Mouse (Mus musculus) subcutaneous adipose tissue, adult 2 months (tissue): ENCODE measurements around the gene Unkl. TPM values are rescaled to one million over a fixed set of nuclear protein-coding genes. Genes with fewer than 3 reads are reported as not detected.

Experiments used
- polyA plus RNA-seq: library from polyadenylated mRNA; depleted of rRNA; stranded (reverse); fragments of >200 nt; gene quantifications from 2 replicates; pipeline ENCODE4 v1.2.3, GENCODE M21; 2012; ENCODE audit warnings: low replicate concordance; rRNA removed

The Unkl gene
- polyA plus RNA-seq, result 12.5 and 21.7 TPM in 2 replicates

DNA sequence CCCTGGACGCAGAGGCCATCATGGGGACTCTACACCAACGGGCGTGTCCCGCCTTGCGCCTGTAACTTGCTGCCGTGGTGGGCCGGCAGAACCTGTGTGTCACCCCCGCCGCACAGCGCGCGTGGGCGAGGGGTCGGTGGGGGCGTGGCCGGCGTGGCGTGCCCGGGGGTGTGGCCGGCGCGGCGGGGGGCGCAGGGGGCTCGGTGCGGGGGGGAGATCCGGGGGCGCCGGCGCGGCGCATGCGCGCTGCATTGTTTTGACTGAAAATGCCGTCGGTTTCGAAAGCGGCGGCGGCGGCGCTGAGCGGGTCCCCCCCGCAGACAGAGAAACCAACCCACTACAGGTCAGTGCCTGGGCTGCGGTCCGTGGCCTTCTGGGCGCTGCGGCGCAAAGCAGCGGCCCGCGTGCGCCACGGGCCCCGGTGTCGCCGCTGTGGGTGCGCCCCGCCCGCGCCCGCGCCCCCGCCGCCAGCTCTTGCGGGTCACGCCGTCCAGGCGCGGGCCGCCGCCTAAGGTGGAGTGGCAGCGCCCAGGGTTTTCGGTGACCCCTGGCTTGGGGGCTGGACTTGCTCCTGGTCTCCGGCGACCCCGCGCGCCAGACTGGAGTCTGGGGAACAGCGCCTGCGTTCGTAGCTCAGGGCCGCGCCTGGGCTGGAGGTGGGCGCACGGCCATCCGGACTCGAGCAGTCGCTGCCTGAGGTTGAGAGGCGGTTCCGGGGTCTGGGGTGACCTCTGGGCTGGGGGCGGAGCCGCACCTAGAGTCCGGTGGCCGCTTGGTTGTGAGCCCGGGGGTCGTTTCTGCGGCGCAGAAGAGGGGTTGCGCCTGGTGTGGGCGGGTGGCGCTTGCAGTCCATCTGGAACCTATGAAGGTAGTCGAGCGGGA, at the start of gene Unkl:
TSS of gene Unkl (plus strand) at position 248 of the 882 bp plus-strand sequence.

DNA sequence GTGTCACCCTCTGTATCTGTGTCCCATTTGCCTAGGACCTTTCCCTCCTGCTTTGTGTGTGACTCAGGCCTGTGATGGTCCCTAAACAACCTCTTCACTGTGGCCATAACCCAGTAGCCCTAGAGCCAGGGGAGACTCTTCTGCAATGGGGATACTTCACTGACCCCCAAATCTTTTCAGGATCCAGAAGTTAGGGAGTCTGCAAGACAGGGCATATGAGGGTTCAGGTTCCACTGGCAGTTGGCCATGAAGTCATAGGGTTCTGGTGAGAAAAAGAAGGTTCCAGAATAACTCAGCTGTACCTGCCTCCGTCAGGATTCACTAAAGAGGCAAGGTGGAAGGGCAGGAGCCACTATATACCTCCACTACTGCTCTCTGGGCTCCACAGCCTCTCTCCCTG, 26.0 kb upstream of the Unkl start, which contains the start of gene Ccdc154:
TSS of gene Ccdc154 (plus strand) at position 301 of the 400 bp plus-strand sequence.

DNA sequence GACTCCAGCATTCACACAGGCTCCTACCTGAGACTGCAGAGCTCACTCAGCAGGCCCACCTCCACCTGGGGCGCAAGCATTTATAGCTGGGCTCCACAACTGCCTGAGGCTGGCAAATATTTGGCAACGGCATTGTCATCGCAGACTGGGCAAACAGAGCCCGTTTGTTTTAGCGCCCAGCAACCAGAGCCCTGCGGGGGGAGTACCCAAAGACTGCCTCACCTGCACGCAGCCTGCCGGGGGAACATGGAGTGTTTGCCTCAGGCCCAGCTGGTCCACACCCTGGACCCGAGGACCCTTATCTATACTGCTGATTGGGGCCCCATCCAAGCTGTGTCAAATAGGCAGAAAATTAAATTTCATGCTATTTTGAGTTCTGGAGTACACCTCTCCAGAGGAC, 12.8 kb upstream of the Unkl start, which contains the start of gene Gm38655:
TSS of gene Gm38655 (minus strand) at position 61 of the 400 bp plus-strand sequence.

DNA sequence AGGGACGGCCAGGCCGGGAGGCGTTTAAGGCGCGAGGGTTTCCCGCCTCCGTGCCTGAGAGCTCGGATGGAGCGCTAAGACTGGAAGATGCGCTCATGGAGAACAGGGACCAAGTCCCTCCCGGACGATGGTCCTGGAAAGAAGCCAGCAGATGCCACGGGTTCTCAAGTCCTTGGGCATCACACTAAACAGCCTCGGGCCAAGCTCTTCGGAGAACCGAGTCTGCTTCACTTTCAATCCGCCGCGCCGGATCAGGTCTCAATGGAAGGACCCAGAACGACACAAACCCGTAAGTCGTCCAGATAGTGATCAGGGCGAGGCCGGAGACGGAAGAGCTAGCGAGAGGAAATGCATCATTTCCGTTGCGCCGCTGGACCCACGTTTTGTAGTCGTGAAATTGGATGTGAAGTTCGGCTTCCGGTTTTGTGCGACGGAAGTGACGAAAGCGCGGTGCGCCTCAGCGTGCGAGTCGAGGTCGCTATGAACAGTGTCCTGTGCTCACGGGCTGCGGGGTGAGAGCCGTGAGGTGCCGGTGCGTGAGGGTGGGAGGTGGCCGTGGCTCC, 4.0 kb upstream of the Unkl start, which contains the start of gene BC003965:
TSS of gene BC003965 (plus strand) at position 426 of the 563 bp plus-strand sequence.

DNA sequence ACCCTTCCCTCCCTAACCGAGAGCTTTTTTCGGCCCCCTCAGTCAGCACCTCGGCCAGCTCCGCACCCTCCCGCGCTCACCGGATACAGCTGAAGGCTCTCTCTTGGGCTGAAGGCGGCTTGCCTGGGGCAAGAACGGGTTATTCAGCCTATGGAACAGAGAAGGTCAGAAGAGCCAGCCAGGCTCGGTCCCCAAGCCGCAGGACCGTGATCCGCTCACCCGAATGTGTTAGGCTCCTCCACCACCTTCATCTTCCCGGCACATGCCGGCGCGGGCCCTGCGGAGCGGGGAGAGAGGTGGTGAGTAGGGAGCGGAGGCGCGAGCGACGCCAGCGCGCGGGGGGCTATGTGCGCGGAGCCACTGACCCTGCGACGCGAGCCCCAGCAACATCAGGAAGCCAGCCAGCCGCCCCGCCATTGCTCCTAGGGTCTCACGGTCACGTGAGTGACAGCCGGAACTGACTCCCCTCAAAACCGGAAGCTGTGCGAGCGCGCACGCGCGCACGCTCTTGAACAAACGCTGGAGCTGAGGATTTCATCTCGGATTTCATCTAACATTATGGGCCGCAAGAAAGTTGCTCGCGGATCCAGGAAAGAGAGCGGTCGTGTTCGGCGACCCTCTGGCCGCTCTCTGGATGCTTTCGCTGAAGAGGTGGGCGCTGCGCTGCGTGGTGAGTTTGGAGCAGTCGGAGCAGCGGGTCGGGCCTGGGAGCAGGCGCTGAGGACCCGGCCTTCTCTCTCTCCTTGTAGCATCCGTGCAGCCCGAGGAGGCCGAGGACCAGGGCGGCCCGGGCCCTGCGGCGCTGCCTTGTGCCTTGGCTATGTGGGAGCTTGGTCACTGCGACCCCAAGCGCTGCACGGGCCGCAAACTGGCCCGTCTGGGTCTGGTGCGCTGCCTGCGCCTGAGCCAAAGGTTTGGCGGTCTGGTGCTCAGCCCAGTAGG, 51.8 kb downstream of the Unkl start, which contains the start of the genes Gnptg and Tsr3:
TSS of gene Gnptg (minus strand) at position 430 of the 942 bp plus-strand sequence.
TSS of gene Tsr3 (plus strand) at position 476 of the 942 bp plus-strand sequence.

DNA sequence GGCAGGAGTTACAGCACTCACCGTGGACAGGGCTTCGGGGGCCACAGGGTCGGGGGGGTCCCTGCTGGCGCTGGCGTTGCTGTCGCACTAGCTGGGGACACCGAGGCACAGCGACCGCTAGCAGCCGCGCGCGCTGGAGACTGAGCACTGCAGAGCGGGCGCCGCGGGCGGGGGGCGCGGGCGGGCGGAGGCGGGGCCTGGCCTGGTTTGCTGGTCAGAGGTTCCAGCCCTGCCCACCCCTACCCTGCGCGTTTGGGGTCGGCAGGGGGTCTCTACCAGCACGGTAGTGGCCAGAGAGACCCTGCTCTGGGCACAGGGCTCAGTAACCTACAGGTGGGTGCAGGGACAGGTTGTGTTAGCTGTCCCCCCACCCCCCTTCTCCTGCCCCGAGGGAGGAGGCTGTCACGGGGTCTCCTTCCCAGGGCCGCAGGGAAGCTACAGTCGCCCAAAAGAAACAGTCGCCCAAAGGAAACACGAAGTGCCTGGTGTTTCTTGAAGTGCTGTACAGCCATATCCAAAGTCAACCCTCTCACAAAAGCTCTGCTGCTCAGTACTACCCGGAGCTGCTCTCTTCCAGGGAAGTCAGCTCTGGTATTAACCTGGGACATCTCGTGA, 68.0 kb downstream of the Unkl start, which contains the start of gene Baiap3:
TSS of gene Baiap3 (minus strand) at position 225 of the 615 bp plus-strand sequence.

DNA sequence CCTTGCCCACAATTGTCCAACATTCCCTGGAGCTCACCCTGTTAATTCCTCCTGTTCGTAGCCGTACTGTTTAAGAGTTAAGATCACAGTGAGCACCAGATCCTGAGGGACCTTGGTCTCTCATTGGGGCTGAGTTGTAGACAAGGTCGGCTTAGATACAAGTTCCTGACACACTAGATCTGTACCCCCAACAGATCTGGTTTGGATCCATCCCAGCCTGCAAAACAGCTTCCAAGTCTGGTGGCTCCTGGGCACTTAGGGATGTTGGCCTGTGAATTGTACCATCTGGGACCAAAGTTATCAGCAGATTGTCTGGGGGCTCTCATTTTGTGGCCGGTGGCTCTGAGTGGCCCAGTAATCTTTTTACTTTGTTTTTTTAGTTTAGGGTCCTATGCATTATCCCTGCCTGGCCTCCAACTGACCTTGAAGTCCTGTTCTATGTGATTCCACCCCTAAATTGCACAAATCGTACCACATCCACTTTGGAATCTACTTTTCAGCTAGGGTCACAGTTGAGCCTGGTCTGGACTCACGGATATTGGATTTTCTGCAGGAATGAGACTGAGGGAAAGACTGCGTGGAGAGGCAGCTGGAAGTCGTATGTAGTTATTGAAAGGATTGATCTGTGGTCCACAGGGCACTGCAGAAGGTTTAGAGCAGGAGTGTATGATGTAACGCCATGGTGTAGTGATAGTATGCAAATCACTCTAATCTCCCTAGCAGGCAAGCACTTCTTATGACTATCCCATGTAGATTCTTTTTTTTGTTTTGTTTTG, 86.6 kb downstream of the Unkl start, which contains the start of gene Ube2i:
TSS of gene Ube2i (minus strand) at position 52 of the 776 bp plus-strand sequence.

Other genes starting within 250 kb of the Unkl start
- gene Jpt2, start 227.7 kb upstream of the Unkl start, polyA plus RNA-seq, result 33.2 and 36.8 TPM in 2 replicates
- gene Cramp1l, start 172.6 kb upstream of the Unkl start, polyA plus RNA-seq, result 18.4 and 29.4 TPM in 2 replicates
- gene Ift140, start 172.3 kb upstream of the Unkl start, polyA plus RNA-seq, result 14.3 and 23.1 TPM in 2 replicates
- 53.5 and 71.2 TPM in 2 replicates for gene Tmem204, start 104.8 kb upstream of the Unkl start, polyA plus RNA-seq
- 15.3 and 43.8 TPM in 2 replicates for gene Telo2, start 72.4 kb upstream of the Unkl start, polyA plus RNA-seq
- 0.11 TPM in 1 of 2 replicates, not detected in the other for gene Ptx4, start 67.6 kb upstream of the Unkl start, polyA plus RNA-seq
- 42.8 and 52.6 TPM in 2 replicates for gene Clcn7, start 55.0 kb upstream of the Unkl start, polyA plus RNA-seq
- gene Ccdc154, start 25.9 kb upstream of the Unkl start, polyA plus RNA-seq, result 0.04 TPM in 1 of 2 replicates, not detected in the other
- not detected in 2 replicates for gene Gm38655, start 12.9 kb upstream of the Unkl start, polyA plus RNA-seq
- gene BC003965, start 3.8 kb upstream of the Unkl start, polyA plus RNA-seq, result 12.1 and 13.6 TPM in 2 replicates
- gene Gnptg, start 51.7 kb downstream of the Unkl start, polyA plus RNA-seq, result 40.8 and 46.8 TPM in 2 replicates
- 21.1 and 23.1 TPM in 2 replicates for gene Tsr3, start 51.8 kb downstream of the Unkl start, polyA plus RNA-seq
- gene Baiap3, start 68.0 kb downstream of the Unkl start, polyA plus RNA-seq, result 5.7 and 6.2 TPM in 2 replicates
- gene Ube2i, start 86.2 kb downstream of the Unkl start, polyA plus RNA-seq, result 103 and 196 TPM in 2 replicates
- gene Prss34, start 110.0 kb downstream of the Unkl start, polyA plus RNA-seq, result 0.09 and 1.2 TPM in 2 replicates
- not detected in 2 replicates for gene Prss28, start 120.2 kb downstream of the Unkl start, polyA plus RNA-seq
- gene Prss29, start 130.3 kb downstream of the Unkl start, polyA plus RNA-seq, result not detected in 2 replicates
- 0.64 and 1.0 TPM in 2 replicates for gene Tpsab1, start 157.2 kb downstream of the Unkl start, polyA plus RNA-seq
- gene Tpsb2, start 177.9 kb downstream of the Unkl start, polyA plus RNA-seq, result 2.8 and 25.6 TPM in 2 replicates
- 0.39 TPM in 1 of 2 replicates, not detected in the other for gene Tpsg1, start 180.9 kb downstream of the Unkl start, polyA plus RNA-seq
- 1.9 and 28.2 TPM in 2 replicates for gene Cacna1h, start 245.4 kb downstream of the Unkl start, polyA plus RNA-seq